Mouse (Mus musculus) gastrocnemius, postnatal 14 days (tissue): ENCODE data around the gene 4930432M17Rik. TPM values are rescaled to one million over a fixed set of nuclear protein-coding genes. Genes with fewer than 3 reads are reported as not detected.

Experiments used
- DNase-seq: peaks from one replicate; pipeline ENCODE4 v3.0.0; 2021; ENCODE audit warnings: mixed read lengths
- intact Hi-C: fragments of 180-260 bp; cut with DNase I; formaldehyde crosslinking; loops from one replicate; pipeline ENCODE4 v1.15.1; 2025; ENCODE audit warnings: low total_unique reads
- total RNA-seq, 2 experiments: library from RNA; stranded (reverse); gene quantifications; 2 replicates each; pipeline ENCODE4 v1.2.3; 2021

4930432M17Rik gene
- total RNA-seq, 2 experiments from 2014 or later = not detected

GRCm38 (mm10) chr3:121662705-121663469, 7.7 kb upstream of the 4930432M17Rik start:
- DNase-seq = no peak
- intact Hi-C loops = no loop called here

- DNase-seq = no peak
- intact Hi-C loops = no loop called here
Observed at GRCm38 (mm10) chr3:121663470-121663847, 7.1 kb upstream of the 4930432M17Rik start.

GRCm38 (mm10) chr3:121672135-121672790, 1.7 kb downstream of the 4930432M17Rik start:
- no peak for DNase-seq
- intact Hi-C loops = no loop called here

GRCm38 (mm10) chr3:121678935-121679334, 8.4 kb downstream of the 4930432M17Rik start:
- DNase-seq = no peak
- intact Hi-C loops = no loop called here

GRCm38 (mm10) chr3:121679443-121679842, 8.9 kb downstream of the 4930432M17Rik start:
- DNase-seq = no peak
- intact Hi-C loops = no loop called here

- DNase-seq = no peak
- intact Hi-C loops = no loop called here
Observed at GRCm38 (mm10) chr3:121680187-121680586, 9.6 kb downstream of the 4930432M17Rik start.

GRCm38 (mm10) chr3:121682439-121683411, 12.2 kb downstream of the 4930432M17Rik start:
- intact Hi-C loops = no loop called here
- DNase-seq = no peak

- DNase-seq = no peak
- intact Hi-C loops = no loop called here
Observed at GRCm38 (mm10) chr3:121684552-121684951, 14.0 kb downstream of the 4930432M17Rik start.

- no peak for DNase-seq
- intact Hi-C loops = no loop called here
Observed at GRCm38 (mm10) chr3:121684963-121685362, 14.4 kb downstream of the 4930432M17Rik start.

GRCm38 (mm10) chr3:121685985-121686384, 15.4 kb downstream of the 4930432M17Rik start:
- intact Hi-C loops = no loop called here
- DNase-seq = no peak

GRCm38 (mm10) chr3:121686408-121686911, 15.9 kb downstream of the 4930432M17Rik start:
- DNase-seq = no peak
- intact Hi-C loops = no loop called here

- intact Hi-C loops = no loop called here
- no peak for DNase-seq
Observed at GRCm38 (mm10) chr3:121687741-121688140, 17.2 kb downstream of the 4930432M17Rik start.

- intact Hi-C loops = no loop called here
- DNase-seq = no peak
Observed at GRCm38 (mm10) chr3:121689029-121689428, 18.5 kb downstream of the 4930432M17Rik start.

GRCm38 (mm10) chr3:121689697-121690096, 19.1 kb downstream of the 4930432M17Rik start:
- intact Hi-C loops = no loop called here
- no peak for DNase-seq

- intact Hi-C loops = no loop called here
- DNase-seq = no peak
Observed at GRCm38 (mm10) chr3:121693001-121693730, 22.6 kb downstream of the 4930432M17Rik start.

- intact Hi-C loops = no loop called here
- DNase-seq = no peak
Observed at GRCm38 (mm10) chr3:121693746-121694145, 23.2 kb downstream of the 4930432M17Rik start.

GRCm38 (mm10) chr3:121697169-121697568, 26.6 kb downstream of the 4930432M17Rik start:
- peak; percentile 37 for DNase-seq
- intact Hi-C loops = no loop called here

GRCm38 (mm10) chr3:121699401-121699800, 28.8 kb downstream of the 4930432M17Rik start:
- intact Hi-C loops = no loop called here
- DNase-seq = no peak

- intact Hi-C loops = no loop called here
- no peak for DNase-seq
Observed at GRCm38 (mm10) chr3:121699849-121700248, 29.3 kb downstream of the 4930432M17Rik start.
